Mouse (Mus musculus) ES-Bruce4 (cell line): ENCODE measurements at regions not wholly inside any gene's neighbourhood (a gene's known extent, or its start where the extent isn't known, plus 50 kb on each side); places are given as distances from the start of the nearest gene placed in this dataset.
"Not testable (repeated sequence)": the region's sequence is repeated elsewhere in the genome, so short reads cannot be mapped to it uniquely, and the experiment has no call there.

Experiments used
- H3K27ac ChIP-seq: 2 replicates; pipeline ENCODE4 v1.5.1; 2012; ENCODE audit warnings: low read length, inconsistent platforms; ENCODE audit not compliant: insufficient read depth
- H3K27me3 ChIP-seq: 2 replicates; pipeline ENCODE4 v1.6.1; 2012; ENCODE audit warnings: mild to moderate bottlenecking, low read length, inconsistent platforms; ENCODE audit not compliant: control insufficient read depth, poor library complexity, insufficient read depth, severe bottlenecking
- H3K36me3 ChIP-seq: 2 replicates; pipeline ENCODE4 v1.6.1; 2012; ENCODE audit warnings: inconsistent platforms, mild to moderate bottlenecking, low read length, moderate library complexity; ENCODE audit not compliant: control insufficient read depth, poor library complexity, insufficient read depth, severe bottlenecking
- H3K4me1 ChIP-seq: one replicate; pipeline ENCODE4 v1.8.1; 2011; ENCODE audit warnings: low read length; ENCODE audit not compliant: control insufficient read depth, insufficient read depth
- H3K4me3 ChIP-seq: 2 replicates; pipeline ENCODE4 v1.5.1; 2011; ENCODE audit warnings: low read depth, mild to moderate bottlenecking, low read length
- H3K9ac ChIP-seq: 2 replicates; pipeline ENCODE4 v1.6.1; 2012; ENCODE audit warnings: low read depth, mild to moderate bottlenecking, inconsistent platforms; ENCODE audit not compliant: poor library complexity, severe bottlenecking
- H3K9me3 ChIP-seq: replicated peaks from 2 replicates; pipeline ENCODE4 v1.6.1; 2012; ENCODE audit warnings: mild to moderate bottlenecking, low read length, inconsistent platforms; ENCODE audit not compliant: control insufficient read depth, poor library complexity, insufficient read depth, severe bottlenecking
- CTCF ChIP-seq: IDR thresholded peaks from one replicate; pipeline ENCODE4 v1.8.1; 2011; ENCODE audit warnings: low read depth, low read length
- EP300 ChIP-seq: IDR thresholded peaks from 2 replicates; pipeline ENCODE4 v1.6.1; 2011; ENCODE audit warnings: low read depth, low read length; ENCODE audit not compliant: insufficient read depth
- POLR2A ChIP-seq: IDR thresholded peaks from one replicate; pipeline ENCODE4 v1.8.1; 2011; ENCODE audit warnings: low read length; ENCODE audit not compliant: insufficient read depth

GRCm38 (mm10) chr6:107222602-107223001 lies 307.0 kb upstream of the Lrrn1 start:
- Histone ChIP-seq H3K27ac (no peak overlapping the region), H3K4me1 (no peaks in the 10 kb centered on the region), H3K9ac (no peak overlapping the region), H3K36me3 (no peaks in the 10 kb centered on the region), H3K4me3 (no peak overlapping the region), H3K9me3 (peaks cover 10% of the 10 kb centered on the region), H3K27me3 (no peaks in the 10 kb centered on the region)
- TF ChIP-seq EP300 (no peak), POLR2A (no peak), CTCF (no peak)

- not testable (repeated sequence) for H3K9me3 ChIP-seq, H3K27me3 ChIP-seq, H3K4me3 ChIP-seq, H3K9ac ChIP-seq, H3K36me3 ChIP-seq, H3K4me1 ChIP-seq
- H3K27ac ChIP-seq = peak overlapping the region; percentile 41; the same call in 1 of the 2 replicates
Measured at GRCm38 (mm10) chr6:107229843-107230242, 299.7 kb upstream of the Lrrn1 start.

- Histone ChIP-seq H3K36me3 (no peaks in the 10 kb centered on the region), H3K27ac (no peak overlapping the region), H3K27me3 (no peaks in the 10 kb centered on the region), H3K9me3 (no peaks in the 10 kb centered on the region), H3K4me3 (no peak overlapping the region), H3K9ac (no peak overlapping the region), H3K4me1 (no peaks in the 10 kb centered on the region)
- no peak for TF ChIP-seq EP300
- TF ChIP-seq POLR2A = no peak
- TF ChIP-seq CTCF = no peak
Measured at GRCm38 (mm10) chr6:107237692-107238091, 291.9 kb upstream of the Lrrn1 start.

GRCm38 (mm10) chr6:107243981-107244380 lies 285.6 kb upstream of the Lrrn1 start:
- Histone ChIP-seq H3K9me3 (no peaks in the 10 kb centered on the region), H3K36me3 (no peaks in the 10 kb centered on the region), H3K4me1 (no peaks in the 10 kb centered on the region), H3K9ac (no peak overlapping the region), H3K27ac (no peak overlapping the region), H3K4me3 (no peak overlapping the region), H3K27me3 (no peaks in the 10 kb centered on the region)
- TF ChIP-seq EP300 = no peak
- no peak for TF ChIP-seq CTCF
- TF ChIP-seq POLR2A = no peak

GRCm38 (mm10) chr6:107280348-107280747 lies 249.2 kb upstream of the Lrrn1 start:
- no peak overlapping the region for H3K4me3 ChIP-seq
- H3K36me3 ChIP-seq = no peaks in the 10 kb centered on the region
- H3K9me3 ChIP-seq = no peaks in the 10 kb centered on the region
- TF ChIP-seq POLR2A (no peak), CTCF (no peak), EP300 (no peak)
- no peak overlapping the region for H3K9ac ChIP-seq
- H3K4me1 ChIP-seq = no peaks in the 10 kb centered on the region
- H3K27ac ChIP-seq = no peak overlapping the region
- no peaks in the 10 kb centered on the region; the same call in 1 of the 2 replicates for H3K27me3 ChIP-seq

GRCm38 (mm10) chr6:107290850-107291249 lies 238.7 kb upstream of the Lrrn1 start:
- H3K27ac ChIP-seq = no peak overlapping the region
- H3K9ac ChIP-seq = no peak overlapping the region
- no peaks in the 10 kb centered on the region for H3K36me3 ChIP-seq
- H3K27me3 ChIP-seq = no peaks in the 10 kb centered on the region; the same call in 1 of the 2 replicates
- no peak for TF ChIP-seq CTCF
- H3K4me3 ChIP-seq = no peak overlapping the region
- no peaks in the 10 kb centered on the region for H3K4me1 ChIP-seq
- peaks cover 5% of the 10 kb centered on the region for H3K9me3 ChIP-seq
